8 mouse cellular contexts compared by ENCODE assay signal in the genomic region with DNA sequence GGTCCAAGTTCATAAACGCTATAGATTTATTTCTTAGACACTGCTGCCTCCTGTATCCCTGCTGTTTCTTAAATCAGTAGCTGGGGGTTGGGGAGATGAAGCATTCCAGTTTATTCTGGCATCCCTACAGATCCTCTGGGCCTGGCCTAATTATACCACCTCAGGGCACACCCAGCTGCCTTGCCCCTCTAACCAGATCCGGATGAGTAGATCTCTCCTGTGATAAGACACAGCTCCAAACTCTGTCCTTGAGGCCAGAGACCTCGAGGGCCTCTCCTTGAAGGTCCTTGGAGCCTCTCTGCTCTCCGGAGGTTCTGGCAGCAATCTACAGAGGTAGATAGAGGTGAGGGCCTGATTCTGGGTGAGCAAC. TPM values are rescaled to one million over a fixed set of nuclear protein-coding genes. Genes with fewer than 3 reads are reported as not detected.
DNase-seq lines count a peak whose midpoint lies in the region; ATAC-seq and TF ChIP-seq lines count a peak whose summit lies in the region.

No protein-coding gene starts in this region.

- no peaks in the 10 kb centered on the region; the same call in 1 of the 2 replicates for H3K27me3 ChIP-seq in spleen, adult 2 months (ENCODE audit: control insufficient read depth, insufficient read depth, low read length)
- H3K27me3 ChIP-seq in liver, embryonic 11.5 days (replicated peaks; ENCODE audit: control insufficient read depth, insufficient read depth, low read length), result peaks cover 54% of the 10 kb centered on the region
- no peaks in the 10 kb centered on the region for H3K27me3 ChIP-seq in small intestine, adult 2 months (ENCODE audit: control insufficient read depth, insufficient read depth, low read length)

- TF ChIP-seq CTCF in spleen, adult 2 months (IDR thresholded peaks at IDR 0.05; ENCODE audit: extremely low read depth, insufficient read depth, insufficient read length, insufficient replicate concordance), result no peak
- no peak for TF ChIP-seq CTCF in small intestine, adult 2 months (IDR thresholded peaks at IDR 0.05; ENCODE audit: extremely low read depth, insufficient read length, insufficient replicate concordance, low read depth, low read length)

- no peak for DNase-seq in spleen, adult 2 months (ENCODE audit: low read depth in 1 of 2, low spot score in 2 of 2)
- DNase-seq in spleen, postnatal 4 days (ENCODE audit: low spot score in 2 of 2), result no peak
- peak; percentile 7 for DNase-seq in heart, postnatal 25 days (ENCODE audit: low spot score)
- peak; percentile 57 for DNase-seq in liver, embryonic 11.5 days (ENCODE audit: low spot score)
- no peak for DNase-seq in ovary, postnatal 36 days (ENCODE audit: low spot score)

- peaks cover 18% of the 10 kb centered on the region; the same call in 1 of the 2 replicates for H3K4me1 ChIP-seq in spleen, adult 2 months (ENCODE audit: control insufficient read depth, insufficient read depth, insufficient read length)
- H3K4me1 ChIP-seq in brown adipose tissue, adult 24 weeks (ENCODE audit: control insufficient read depth, insufficient read depth, insufficient read length, low read length), result no peaks in the 10 kb centered on the region
- H3K4me1 ChIP-seq in liver, embryonic 11.5 days (replicated peaks; ENCODE audit: control insufficient read depth, insufficient read depth, low read length), result peaks cover 20% of the 10 kb centered on the region
- H3K4me1 ChIP-seq in small intestine, adult 2 months (ENCODE audit: control insufficient read depth, insufficient read depth, insufficient read length, low read length), result peaks cover 7% of the 10 kb centered on the region

- H3K4me3 ChIP-seq in spleen, adult 2 months (ENCODE audit: extremely low read depth, insufficient read depth, insufficient read length), result peak overlapping the region; percentile 58
- H3K4me3 ChIP-seq in brown adipose tissue, adult 24 weeks (ENCODE audit: insufficient read depth, low read depth, low read length), result peak overlapping the region; percentile 63
- peak overlapping the region; percentile 60 for H3K4me3 ChIP-seq in liver, embryonic 11.5 days (ENCODE audit: low read depth, low read length)
- H3K4me3 ChIP-seq in small intestine, adult 2 months (ENCODE audit: low read depth, low read length), result peak overlapping the region; percentile 63

- ATAC-seq in liver, embryonic 11.5 days (replicated peaks; ENCODE audit: low FRiP score), result no peak
- ATAC-seq in CD4-positive, CD25-positive, alpha-beta regulatory T cell, adult 4 months, result no peak

- peak overlapping the region; percentile 97 for H3K4me2 ChIP-seq in liver, embryonic 11.5 days

- peak overlapping the region; percentile 72 for H3K9ac ChIP-seq in liver, embryonic 11.5 days (ENCODE audit: low read depth, low read length)

- 23% methylated on average over 4 of the region's 4 CpGs for WGBS in spleen, adult 2 months
- WGBS in liver, embryonic 11.5 days, result 3% methylated on average over 4 of the region's 4 CpGs
- WGBS in small intestine, adult 2 months, result 7% methylated on average over 4 of the region's 4 CpGs

- TF ChIP-seq POLR2A in spleen, adult 2 months (IDR thresholded peaks at IDR 0.05; ENCODE audit: low read depth, low read length), result no peak
- no peak for TF ChIP-seq POLR2A in small intestine, adult 2 months (IDR thresholded peaks at IDR 0.05; ENCODE audit: low read depth, low read length)

- peak overlapping the region; percentile 86 for H3K27ac ChIP-seq in spleen, adult 2 months (ENCODE audit: insufficient read depth, low read length)
- peak overlapping the region; percentile 81 for H3K27ac ChIP-seq in brown adipose tissue, adult 24 weeks (replicated peaks; ENCODE audit: low read depth, low read length)
- H3K27ac ChIP-seq in liver, embryonic 11.5 days (ENCODE audit: low read depth, low read length), result peak overlapping the region; percentile 91
- H3K27ac ChIP-seq in small intestine, adult 2 months (ENCODE audit: insufficient read depth, low read depth, low read length), result peak overlapping the region; percentile 62

- no peaks in the 10 kb centered on the region for H3K9me3 ChIP-seq in liver, embryonic 11.5 days (ENCODE audit: control insufficient read depth, low read length)

- H3K36me3 ChIP-seq in spleen, adult 2 months (ENCODE audit: control insufficient read depth, insufficient read depth, low read length), result peaks cover 6% of the 10 kb centered on the region
- H3K36me3 ChIP-seq in liver, embryonic 11.5 days (ENCODE audit: control insufficient read depth, insufficient read depth, low read length), result no peaks in the 10 kb centered on the region
- peaks cover 7% of the 10 kb centered on the region for H3K36me3 ChIP-seq in small intestine, adult 2 months (ENCODE audit: control insufficient read depth, insufficient read depth, low read length)

- intact Hi-C loops in heart, postnatal 25 days (cut with DNase I), result loop anchor here (2.0 kb wide), 1 partner anchor 167 kb away; no protein-coding TSS in a partner anchor

RNA-seq across cellular contexts. Expression of a gene that starts 5.4 kb away (rescaled TPM):
- 94.1 and 116 TPM in 2 replicates for polyA plus RNA-seq in spleen, adult 2 months (2012; rRNA removed)
- polyA plus RNA-seq in brown adipose tissue, adult 24 weeks (2012; ENCODE audit: insufficient read depth, insufficient read length, missing spikeins), result 14.0 and 14.4 TPM in 2 replicates
- total RNA-seq in heart, postnatal 25 days (2021), result 10 to 100 TPM; 24.0 to 27.4 TPM
- polyA plus RNA-seq in liver, embryonic 11.5 days (2014; fragmentation: Nextera tagmentation; extraction: Ambion mirVana), result 22.6 and 25.3 TPM in 2 replicates
- 135 and 295 TPM in 2 replicates for polyA plus RNA-seq in small intestine, adult 2 months (2012; rRNA removed)
- under 1 TPM in 1 of 2 experiments, not detected in 1; 0.22 TPM for polyA plus RNA-seq in CD4-positive, CD25-positive, alpha-beta regulatory T cell, adult 4 months (2017; shearing (Covaris generic))

Comparison
In these comparisons a context has a peak if more than half of its experiments do, and no peak if none do; other contexts are left out.
1. DNase-seq: peak in heart, postnatal 25 days (single experiment) and liver, embryonic 11.5 days (single experiment); none in spleen, adult 2 months (0 of 2), spleen, postnatal 4 days (0 of 2) and ovary, postnatal 36 days (single experiment).
2. RNA of a gene that starts 5.4 kb away (polyA plus RNA-seq): 135 to 295 TPM in small intestine, adult 2 months, 94.1 to 116 TPM in spleen, adult 2 months, 22.6 to 25.3 TPM in liver, embryonic 11.5 days and 14.0 to 14.4 TPM in brown adipose tissue, adult 24 weeks; 0.22 TPM in CD4-positive, CD25-positive, alpha-beta regulatory T cell, adult 4 months; every median in the first group is over 10 times any median in the second.
3. Peak in every context shown above with its lines, with median percentiles within 50 percentile points of each other: H3K27ac ChIP-seq and H3K4me3 ChIP-seq.